ENCODE assay signal across 21 mouse cellular contexts in genomic region chr14:57489696-57490095, GRCm38 (mm10). TPM values are rescaled to one million over a fixed set of nuclear protein-coding genes. Genes with fewer than 3 reads are reported as not detected.
"Had no signal": no experiment of that assay in that cellular context is flagged by ENCODE, and none has a peak within 500 bp of the region (broad histone marks: within the 10 kb centered on the region; RNA-seq: fewer than 3 reads in every experiment).

No protein-coding gene starts in this region.

- H3K4me3 ChIP-seq: lung, embryonic 15.5 days; megakaryocyte, embryonic 14.5 days; midbrain, embryonic 13.5 days; midbrain, embryonic 15.5 days; neural tube, embryonic 12.5 days; stomach, embryonic 15.5 days had no signal

- H3K36me3 ChIP-seq: lung, embryonic 15.5 days; midbrain, embryonic 15.5 days; neural tube, embryonic 12.5 days; stomach, embryonic 15.5 days had no signal

- ATAC-seq: liver, postnatal 0 days; lung, postnatal 0 days; midbrain, embryonic 13.5 days; midbrain, embryonic 15.5 days had no signal

- H3K27ac ChIP-seq: lung, embryonic 15.5 days; macrophage; midbrain, embryonic 13.5 days; midbrain, embryonic 15.5 days; neural tube, embryonic 12.5 days; stomach, embryonic 15.5 days; stomach, postnatal 0 days had no signal

- H3K4me2 ChIP-seq: lung, embryonic 15.5 days; midbrain, embryonic 11.5 days; midbrain, embryonic 13.5 days; midbrain, embryonic 15.5 days; neural tube, embryonic 12.5 days; stomach, embryonic 15.5 days had no signal

- H3K27me3 ChIP-seq: lung, embryonic 15.5 days; megakaryocyte, embryonic 14.5 days; midbrain, embryonic 13.5 days; midbrain, embryonic 15.5 days; neural tube, embryonic 12.5 days; stomach, embryonic 15.5 days had no signal

- H3K9me3 ChIP-seq: lung, embryonic 15.5 days; megakaryocyte, embryonic 14.5 days; midbrain, embryonic 13.5 days; midbrain, embryonic 15.5 days; neural tube, embryonic 12.5 days; stomach, embryonic 15.5 days had no signal

- H3K4me1 ChIP-seq: lung, embryonic 15.5 days; megakaryocyte, embryonic 14.5 days; midbrain, embryonic 13.5 days; midbrain, embryonic 15.5 days; neural tube, embryonic 12.5 days; stomach, embryonic 15.5 days had no signal

- H3K9ac ChIP-seq: liver, postnatal 0 days; lung, embryonic 15.5 days; midbrain, embryonic 13.5 days; midbrain, embryonic 15.5 days; neural tube, embryonic 12.5 days; stomach, embryonic 15.5 days had no signal

- DNase-seq: liver, postnatal 0 days; lung, adult 2 months; lung, postnatal 14 days; lung, postnatal 36 days; right cerebral cortex, postnatal 25 days; thymus, adult 18-20 months; thymus, postnatal 14 days; thymus, postnatal 36 days had no signal

RNA-seq across cellular contexts. Expression of gene Il17d, which starts 34.9 kb away (rescaled TPM):
- total RNA-seq: megakaryocyte progenitor cell, adult 5-6 weeks; monocyte, adult 5-6 weeks; neutrophil, adult 5-6 weeks had no signal
- polyA plus RNA-seq: macrophage had no signal
